Mouse (Mus musculus) right cerebral cortex, postnatal 14 days (tissue): ENCODE measurements around the gene Tmem229b.
"Not testable (repeated sequence)": the region's sequence is repeated elsewhere in the genome, so short reads cannot be mapped to it uniquely, and the experiment has no call there.

Experiments
- DNase-seq: peaks from one replicate; pipeline ENCODE4 v3.0.0; 2022

Gene Tmem229b

GRCm38 (mm10) chr12:78942931-78943330 is 64.5 kb downstream of the Tmem229b start:
- DNase-seq: no peak

DNA sequence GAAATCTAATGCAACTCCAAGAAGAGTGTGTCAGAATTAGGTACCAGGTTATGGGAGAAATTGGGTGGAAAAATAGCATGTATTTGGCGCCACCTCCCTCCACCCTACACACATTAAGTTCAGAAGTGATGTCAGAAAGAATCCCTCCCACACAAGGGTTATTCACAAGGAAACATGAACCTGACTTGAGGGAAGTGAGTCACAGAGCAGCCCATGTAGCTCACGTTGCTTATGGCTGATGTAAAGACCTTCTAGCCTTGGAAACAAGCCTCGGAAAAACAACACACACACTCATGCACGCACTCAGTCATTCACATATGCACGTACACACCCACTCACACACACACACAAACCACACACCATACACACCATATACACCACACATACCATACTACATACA is 67.3 kb downstream of the Tmem229b start:
- DNase-seq: no peak

GRCm38 (mm10) chr12:78939393-78940037 is 67.9 kb downstream of the Tmem229b start:
- no peak for DNase-seq

DNA sequence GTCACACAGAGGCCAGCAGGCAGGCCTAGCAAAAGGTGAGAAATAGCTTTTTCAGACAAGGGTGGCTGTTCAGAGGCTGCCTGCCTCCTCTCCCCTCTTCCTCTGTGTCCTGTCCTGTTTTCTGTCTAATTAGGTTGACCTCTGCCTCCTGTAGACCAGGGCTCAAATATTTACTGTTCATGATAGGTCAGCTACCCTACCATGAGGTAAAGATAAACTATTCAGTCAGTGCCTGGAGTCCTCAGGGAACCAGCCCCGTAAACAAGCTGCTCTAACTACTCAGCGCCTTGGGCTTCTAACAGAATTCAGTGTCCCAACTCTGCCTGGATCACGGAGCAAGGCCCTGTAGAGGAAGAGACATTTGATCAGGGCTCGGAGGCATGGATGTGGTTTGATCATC is 70.9 kb downstream of the Tmem229b start:
- DNase-seq: no peak

DNA sequence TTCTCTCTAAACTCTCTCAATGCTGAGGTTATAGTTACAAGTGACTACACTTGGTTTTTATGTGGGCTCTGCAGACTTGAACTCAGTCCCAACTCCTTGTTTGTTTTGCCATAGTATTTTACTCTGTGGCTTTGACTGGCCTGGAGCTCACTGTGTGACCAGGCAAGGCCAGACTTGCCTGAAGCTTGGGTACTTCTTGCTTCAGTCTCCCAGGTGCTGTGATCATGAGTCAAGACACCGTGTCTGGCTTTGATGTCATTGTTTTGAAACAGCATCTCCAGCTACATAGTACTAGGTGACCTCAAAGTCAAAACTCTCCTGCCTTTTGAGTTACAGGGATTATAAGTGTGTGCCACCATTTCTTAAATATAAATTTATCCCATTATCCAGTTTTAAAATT is 77.5 kb downstream of the Tmem229b start:
- no peak for DNase-seq

- no peak for DNase-seq
Observed at GRCm38 (mm10) chr12:78927287-78927686, 80.1 kb downstream of the Tmem229b start.

- no peak for DNase-seq
Observed at GRCm38 (mm10) chr12:78923539-78924189, 83.8 kb downstream of the Tmem229b start.

DNA sequence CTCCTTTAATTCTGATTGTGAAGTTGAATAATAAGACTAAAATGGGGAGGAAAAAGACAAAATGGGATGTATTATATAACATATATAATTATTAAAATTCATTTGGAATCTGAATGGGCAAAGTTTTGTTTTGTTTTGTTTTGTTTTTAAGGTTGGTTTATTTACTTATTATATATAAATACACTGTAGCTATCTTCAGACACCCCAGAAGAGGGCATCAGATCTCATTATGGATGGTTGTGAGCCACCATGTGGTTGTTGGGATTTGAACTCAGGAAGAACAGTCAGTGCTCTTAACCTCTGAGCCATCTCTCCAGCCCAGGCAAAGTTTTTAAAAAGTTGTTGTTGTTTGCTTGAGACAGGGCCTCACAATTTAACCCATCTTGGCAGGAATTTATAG is 84.5 kb downstream of the Tmem229b start:
- not testable (repeated sequence) for DNase-seq

DNA sequence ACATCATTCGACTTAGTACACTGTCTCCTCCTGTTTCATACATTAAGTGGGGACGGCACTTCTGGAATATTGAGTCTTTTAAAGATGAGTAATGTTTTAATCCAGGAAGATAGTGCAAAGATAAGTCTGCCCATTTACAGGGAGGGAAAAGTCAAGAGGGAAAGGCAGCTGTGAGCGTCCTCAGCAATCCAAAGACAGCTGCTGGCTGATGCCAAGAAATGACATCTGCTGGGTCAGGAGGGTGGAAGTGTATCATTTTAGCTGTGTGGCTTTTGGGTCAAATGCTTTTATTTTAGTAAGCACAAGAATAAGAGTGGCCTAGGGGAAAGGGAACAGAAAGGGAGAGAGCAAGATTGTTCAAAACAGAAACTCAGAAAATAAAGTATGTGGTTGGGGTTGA is 85.4 kb downstream of the Tmem229b start:
- no peak for DNase-seq

DNA sequence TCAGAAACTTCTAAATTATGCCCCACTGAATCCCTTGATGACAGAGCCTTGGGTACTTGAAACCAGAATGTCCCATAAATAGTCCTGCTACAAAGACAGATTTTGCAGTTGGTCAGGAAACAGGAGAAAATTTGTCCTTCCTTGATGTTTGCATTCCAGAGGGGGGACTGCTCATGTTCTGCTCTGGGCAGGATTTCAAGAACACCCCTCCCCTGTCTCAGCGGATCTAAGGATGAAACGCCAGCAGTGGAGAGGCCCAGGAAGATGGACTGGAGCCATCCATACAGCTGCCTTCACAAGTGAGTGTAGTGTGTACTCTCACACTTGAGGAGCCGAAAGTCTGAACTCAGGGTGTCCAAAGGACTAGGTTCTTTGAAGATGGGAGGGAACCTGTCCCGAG is 86.0 kb downstream of the Tmem229b start:
- no peak for DNase-seq

DNA sequence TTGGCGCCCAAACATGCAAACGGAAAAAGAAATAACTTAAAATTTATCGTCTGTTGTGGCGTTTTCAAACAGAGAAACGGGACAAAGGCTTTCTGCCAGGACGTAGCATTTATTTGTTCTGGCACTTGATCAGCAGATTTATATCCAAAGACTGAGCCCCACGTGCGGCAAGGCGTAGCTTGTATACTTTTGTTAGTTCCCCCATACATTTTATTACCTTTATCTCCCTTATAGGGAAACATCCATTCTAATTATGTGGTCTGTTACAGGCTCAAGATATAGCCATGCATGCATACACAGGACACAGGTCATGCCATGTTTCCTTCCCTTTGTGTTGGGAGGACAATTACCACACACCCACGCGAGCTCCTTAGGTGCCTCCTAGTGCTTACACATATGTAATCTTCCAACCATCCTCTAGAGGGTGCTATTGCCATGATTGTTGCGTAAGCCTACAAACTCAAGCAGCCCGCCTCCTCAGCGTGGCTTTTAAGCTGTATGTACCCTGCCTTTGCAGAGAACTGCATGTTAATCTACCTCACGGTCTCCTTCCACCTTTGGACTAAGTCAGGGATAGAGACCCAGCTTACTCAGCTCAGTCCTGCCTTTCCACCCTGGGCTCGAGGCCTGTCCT is 88.2 kb downstream of the Tmem229b start:
- DNase-seq: peak; percentile 41

DNA sequence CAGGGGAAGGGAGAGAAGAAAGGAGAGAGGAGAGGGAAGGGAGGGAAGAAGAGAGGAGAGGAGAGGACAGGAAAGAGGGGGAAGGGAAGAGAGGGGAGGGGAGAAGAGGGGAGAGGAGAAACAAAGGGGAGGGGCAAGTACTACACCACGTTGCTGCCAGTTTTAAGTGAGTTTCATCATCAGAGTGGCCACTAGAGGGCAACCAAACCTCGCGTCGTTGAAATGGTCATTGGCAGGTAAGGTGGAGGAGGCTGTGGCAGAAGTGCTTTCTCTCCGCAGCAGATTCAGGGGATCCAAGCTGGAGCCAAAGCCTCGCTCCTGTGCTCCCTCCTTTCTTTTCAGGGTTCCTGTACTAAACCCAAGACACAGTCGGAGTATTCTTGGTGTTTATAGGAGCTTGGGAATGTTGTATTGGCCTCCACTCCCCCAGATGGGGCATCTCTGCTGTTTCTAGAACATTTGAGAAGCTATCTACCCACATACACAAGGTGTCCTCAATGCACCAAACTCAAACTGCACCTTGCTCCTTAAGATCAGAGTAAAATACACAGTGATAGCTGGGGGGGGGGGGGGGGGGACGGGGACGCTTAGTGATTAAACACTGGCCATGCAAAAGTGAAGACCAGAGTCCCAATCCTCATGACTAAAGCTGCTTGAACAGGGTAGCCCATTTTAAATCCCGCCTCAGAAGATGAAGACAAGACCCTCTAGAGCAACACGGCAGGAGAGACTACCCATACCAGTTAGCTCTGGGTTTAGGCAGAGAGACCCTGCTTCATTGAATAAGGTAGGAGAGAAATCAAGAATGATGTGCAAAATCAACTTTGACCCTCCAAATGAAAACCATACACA is 89.0 kb downstream of the Tmem229b start:
- peak; percentile 76 for DNase-seq

DNA sequence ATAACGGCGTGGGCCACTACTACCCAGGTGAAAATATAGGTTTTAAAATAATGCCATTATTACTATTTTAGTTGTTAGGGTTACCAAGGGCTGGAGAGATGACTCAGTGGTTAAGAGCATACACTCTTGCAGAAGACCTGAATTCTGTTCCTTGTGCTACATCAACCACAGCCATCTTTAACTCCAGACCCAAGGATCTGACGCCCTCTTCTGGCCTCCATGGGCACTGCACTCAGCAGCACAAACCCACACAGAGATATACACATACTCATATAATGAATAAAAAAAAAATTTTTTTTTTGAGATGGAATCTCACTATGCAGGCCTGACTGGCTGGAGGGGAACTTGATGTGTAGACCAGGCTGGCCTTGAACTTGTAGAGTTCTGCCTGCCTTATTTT is 91.1 kb downstream of the Tmem229b start:
- no peak for DNase-seq

DNA sequence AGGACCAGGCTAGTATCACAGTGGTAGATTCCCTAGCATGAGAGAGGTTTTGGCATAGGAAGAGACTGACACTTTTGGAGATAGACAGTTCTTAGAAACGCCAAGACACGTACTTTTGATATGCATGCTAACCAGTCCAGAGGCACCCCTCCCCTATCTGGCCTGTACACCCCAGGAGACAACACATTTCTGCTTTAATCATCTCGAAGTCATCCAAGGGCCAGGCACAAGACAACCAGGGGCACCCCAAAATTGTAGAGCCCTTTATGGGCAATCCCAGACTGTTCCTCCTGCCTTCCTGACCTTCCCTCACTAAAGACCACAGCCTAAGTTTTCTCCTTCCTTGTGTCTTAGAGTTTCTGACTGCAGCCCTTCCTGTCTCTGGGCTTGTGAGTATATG is 91.9 kb downstream of the Tmem229b start:
- no peak for DNase-seq

DNA sequence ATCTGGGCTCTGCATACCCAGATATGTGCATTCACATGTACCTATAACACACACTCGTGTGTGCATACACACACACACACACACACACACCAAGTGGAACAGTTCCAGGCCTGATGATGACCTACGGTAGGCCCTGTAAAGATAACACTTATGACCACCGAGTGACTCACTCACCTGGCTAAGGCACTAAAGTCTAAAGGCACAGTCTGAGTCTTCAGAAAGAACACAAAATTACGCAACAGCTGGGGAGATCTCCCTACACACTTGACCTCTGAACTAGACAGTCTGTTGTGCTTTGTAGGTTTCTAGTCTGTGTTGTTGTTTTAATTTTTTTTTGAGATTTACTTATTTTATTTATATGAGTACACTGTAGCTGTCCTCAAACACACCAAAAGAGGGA is 93.0 kb downstream of the Tmem229b start:
- no peak for DNase-seq
